Comparison of ENCODE assay signal across 23 mouse cellular contexts in the genomic region with DNA sequence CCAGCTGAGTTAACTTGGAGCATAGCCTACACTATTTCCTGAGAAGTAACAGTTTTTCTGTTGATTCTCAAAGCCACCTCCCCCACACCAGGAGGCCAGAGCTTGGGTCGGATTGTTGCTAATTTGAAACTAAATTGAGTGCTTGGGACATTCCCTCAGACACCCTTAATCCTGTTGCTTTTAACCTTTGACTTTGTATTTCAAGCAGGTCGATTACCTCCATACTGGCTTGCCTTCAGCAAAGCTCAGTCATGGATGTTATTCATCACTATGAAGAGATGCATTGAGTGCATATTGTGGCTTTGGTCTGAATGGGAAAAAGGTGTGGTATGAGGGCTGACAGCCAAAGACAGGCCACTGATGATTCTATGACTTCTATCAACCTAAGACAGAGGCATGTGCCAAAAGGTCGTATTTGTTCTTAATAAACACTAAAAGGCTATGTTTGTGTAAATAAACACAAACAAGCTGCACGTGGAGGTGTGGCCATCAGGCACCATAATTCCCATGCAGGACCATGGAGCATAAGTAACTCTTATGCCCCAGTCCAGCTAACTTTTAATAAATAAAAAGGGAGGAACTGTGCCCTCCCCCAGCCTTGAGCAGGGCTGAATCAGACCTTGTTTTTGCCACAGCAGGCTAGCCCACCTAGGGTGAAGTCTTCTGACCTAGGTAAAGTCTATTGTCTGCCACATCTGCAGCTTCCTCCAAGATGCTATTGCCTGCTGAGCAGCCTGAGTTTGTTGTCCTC.
A peak's percentile ranks its signal among the peaks of the same experiment; 100 is the strongest.
DNase-seq lines count a peak whose midpoint lies in the region; ATAC-seq lines count a peak whose summit lies in the region.
"Had no signal": no experiment of that assay in that cellular context is flagged by ENCODE, and none has a peak within 500 bp of the region (broad histone marks: within the 10 kb centered on the region; RNA-seq: fewer than 3 reads in every experiment).

No protein-coding gene starts in this region.

- DNase-seq in 3T3-L1 (ENCODE audit: low read depth, low spot score) (peak; percentile 29), ES-CJ7 (ENCODE audit: low read depth, low spot score) (peak; percentile 41)
- peak; percentile 48 for DNase-seq in embryo, embryonic 10.5 days (ENCODE audit: low spot score)
- DNase-seq in hindlimb bud, embryonic 11.5 days (ENCODE audit: extremely low spot score, low read depth, low spot score): peak; percentile 94
- DNase-seq in kidney, postnatal 25 days: no peak
- DNase-seq in spleen, postnatal 10 days (ENCODE audit: low spot score in 2 of 2): no peak
- DNase-seq: adrenal gland, adult 2 months; adrenal gland, postnatal 25 days; B cell, adult 2 months; cerebellum, adult 2 months; cerebellum, postnatal 10 days; forebrain, postnatal 0 days; gastrocnemius, adult 2 months; gastrocnemius, postnatal 36 days; heart, adult 18-20 months; heart, postnatal 14 days; kidney, adult 2 months had no signal

- no peak for ATAC-seq in frontal cortex, adult (ENCODE audit: low TSS enrichment)
- ATAC-seq: CD4-positive, CD25-positive, alpha-beta regulatory T cell, adult 4 months; forebrain, embryonic 13.5 days; forebrain, postnatal 0 days; hindbrain, postnatal 0 days; intestine, embryonic 15.5 days; Patski had no signal

Comparison
In these comparisons a context has a peak if more than half of its experiments do, and no peak if none do; other contexts are left out.
1. DNase-seq: peak in 3T3-L1 (single experiment), ES-CJ7 (single experiment), embryo, embryonic 10.5 days (single experiment) and hindlimb bud, embryonic 11.5 days (single experiment); none in kidney, postnatal 25 days (0 of 2) and spleen, postnatal 10 days (0 of 2).